Mouse (Mus musculus): ENCODE results near the gene Hrk. TPM values are rescaled to one million over a fixed set of nuclear protein-coding genes. Genes with fewer than 3 reads are reported as not detected.
A peak's percentile ranks its signal among the peaks of the same experiment; 100 is the strongest.

Gene Hrk
- total RNA-seq, 2 experiments from 2014 or later = 45.3 to 48.5 TPM

- no peak for DNase-seq (ENCODE audit: low spot score in 2 of 2)
Observed at GRCm38 (mm10) chr5:118160691-118161090, 3.8 kb upstream of the Hrk start.

- no peak for DNase-seq (ENCODE audit: low spot score in 2 of 2)
Observed at GRCm38 (mm10) chr5:118165462-118165861, 1.0 kb downstream of the Hrk start.

GRCm38 (mm10) chr5:118167561-118167995 lies 3.1 kb downstream of the Hrk start:
- peak; percentile 42 to 65 for DNase-seq (ENCODE audit: low spot score in 2 of 2)

GRCm38 (mm10) chr5:118169222-118170221 lies 5.1 kb downstream of the Hrk start:
- peak; percentile 50 to 69 for DNase-seq (ENCODE audit: low spot score in 2 of 2)

GRCm38 (mm10) chr5:118170888-118171529 lies 6.6 kb downstream of the Hrk start:
- peak in 1 of 2 experiments; percentile 32 for DNase-seq (ENCODE audit: low spot score in 2 of 2)

GRCm38 (mm10) chr5:118171665-118172064 lies 7.2 kb downstream of the Hrk start:
- DNase-seq (ENCODE audit: low spot score in 2 of 2) = peak; percentile 23 to 45

GRCm38 (mm10) chr5:118172078-118172723 lies 7.8 kb downstream of the Hrk start:
- no peak for DNase-seq (ENCODE audit: low spot score in 2 of 2)

- no peak for DNase-seq (ENCODE audit: low spot score in 2 of 2)
Observed at GRCm38 (mm10) chr5:118174310-118175009, 10.0 kb downstream of the Hrk start.

- no peak for DNase-seq (ENCODE audit: low spot score in 2 of 2)
Observed at GRCm38 (mm10) chr5:118175137-118175536, 10.7 kb downstream of the Hrk start.

GRCm38 (mm10) chr5:118177640-118178039 lies 13.2 kb downstream of the Hrk start:
- no peak for DNase-seq (ENCODE audit: low spot score in 2 of 2)

GRCm38 (mm10) chr5:118186903-118187633 lies 22.6 kb downstream of the Hrk start:
- no peak for DNase-seq (ENCODE audit: low spot score in 2 of 2)

GRCm38 (mm10) chr5:118188356-118188755 lies 23.9 kb downstream of the Hrk start:
- DNase-seq (ENCODE audit: low spot score in 2 of 2) = no peak

- no peak for DNase-seq (ENCODE audit: low spot score in 2 of 2)
Observed at GRCm38 (mm10) chr5:118190491-118190890, 26.0 kb downstream of the Hrk start.

GRCm38 (mm10) chr5:118192221-118192620 lies 27.8 kb downstream of the Hrk start:
- DNase-seq (ENCODE audit: low spot score in 2 of 2) = no peak

- DNase-seq (ENCODE audit: low spot score in 2 of 2) = no peak
Observed at GRCm38 (mm10) chr5:118197421-118197820, 33.0 kb downstream of the Hrk start.

- DNase-seq (ENCODE audit: low spot score in 2 of 2) = no peak
Observed at GRCm38 (mm10) chr5:118199670-118200069, 35.2 kb downstream of the Hrk start.

GRCm38 (mm10) chr5:118204675-118205440 lies 40.4 kb downstream of the Hrk start:
- DNase-seq (ENCODE audit: low spot score in 2 of 2) = no peak

- no peak for DNase-seq (ENCODE audit: low spot score in 2 of 2)
Observed at GRCm38 (mm10) chr5:118205852-118206251, 41.4 kb downstream of the Hrk start.

- DNase-seq (ENCODE audit: low spot score in 2 of 2) = no peak
Observed at GRCm38 (mm10) chr5:118214012-118214411, 49.6 kb downstream of the Hrk start.
